Mouse (Mus musculus) fat pad, adult 2 months (tissue): ENCODE data around the gene Plin5.

ENCODE experiments used
- DNase-seq: peaks from one replicate; pipeline ENCODE4 v3.0.0-alpha.2; 2011; ENCODE audit warnings: low read depth, low spot score; ENCODE audit errors: extremely low read depth

Plin5 gene

GRCm38 (mm10) chr17:56117251-56117710, at the start of gene Plin5:
Gene Plin5 (minus strand): TSS chr17:56117596.
- DNase-seq, result no peak

- no peak for DNase-seq
Observed at GRCm38 (mm10) chr17:56165671-56166070, 48.3 kb upstream of the Plin5 start.

DNA sequence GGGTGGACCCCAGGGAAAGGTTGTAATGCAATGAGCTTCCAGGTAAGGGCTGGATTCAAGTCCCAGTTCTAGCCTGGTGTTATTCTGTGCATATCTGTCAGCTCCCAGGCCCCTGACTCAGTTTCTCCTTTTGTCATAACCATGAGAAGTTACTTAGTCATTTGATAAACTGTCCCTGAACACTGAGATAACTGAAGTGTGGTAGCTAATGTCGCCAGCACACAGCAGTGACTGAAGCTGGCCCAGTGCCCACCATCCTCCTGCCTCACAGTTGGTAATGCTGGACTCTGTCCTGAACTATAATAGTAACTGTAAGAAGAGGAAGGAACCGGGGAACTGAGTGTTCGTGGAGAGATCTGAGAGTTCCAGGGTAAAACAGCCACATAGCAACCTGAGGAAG, 47.1 kb upstream of the Plin5 start:
- no peak for DNase-seq

- DNase-seq, result no peak
Observed at GRCm38 (mm10) chr17:56163523-56164102, 46.2 kb upstream of the Plin5 start.

- DNase-seq, result peak; percentile 25
Observed at GRCm38 (mm10) chr17:56162231-56162774, 44.9 kb upstream of the Plin5 start, which contains the start of gene Tnfaip8l1. Gene Tnfaip8l1 (plus strand): TSS chr17:56162477.

GRCm38 (mm10) chr17:56159729-56160128, 42.3 kb upstream of the Plin5 start:
- DNase-seq, result no peak

- peak; percentile 34 for DNase-seq
Observed at GRCm38 (mm10) chr17:56153643-56154042, 36.2 kb upstream of the Plin5 start.

GRCm38 (mm10) chr17:56149897-56150296, 32.5 kb upstream of the Plin5 start:
- DNase-seq, result no peak

- DNase-seq, result no peak
Observed at GRCm38 (mm10) chr17:56148790-56149618, 31.6 kb upstream of the Plin5 start.

GRCm38 (mm10) chr17:56148280-56148679, 30.9 kb upstream of the Plin5 start:
- DNase-seq, result no peak

GRCm38 (mm10) chr17:56147420-56147819, 30.0 kb upstream of the Plin5 start:
- DNase-seq, result no peak

GRCm38 (mm10) chr17:56146131-56146530, 28.7 kb upstream of the Plin5 start:
- DNase-seq, result no peak

- DNase-seq, result no peak
Observed at GRCm38 (mm10) chr17:56144546-56144945, 27.1 kb upstream of the Plin5 start.

DNA sequence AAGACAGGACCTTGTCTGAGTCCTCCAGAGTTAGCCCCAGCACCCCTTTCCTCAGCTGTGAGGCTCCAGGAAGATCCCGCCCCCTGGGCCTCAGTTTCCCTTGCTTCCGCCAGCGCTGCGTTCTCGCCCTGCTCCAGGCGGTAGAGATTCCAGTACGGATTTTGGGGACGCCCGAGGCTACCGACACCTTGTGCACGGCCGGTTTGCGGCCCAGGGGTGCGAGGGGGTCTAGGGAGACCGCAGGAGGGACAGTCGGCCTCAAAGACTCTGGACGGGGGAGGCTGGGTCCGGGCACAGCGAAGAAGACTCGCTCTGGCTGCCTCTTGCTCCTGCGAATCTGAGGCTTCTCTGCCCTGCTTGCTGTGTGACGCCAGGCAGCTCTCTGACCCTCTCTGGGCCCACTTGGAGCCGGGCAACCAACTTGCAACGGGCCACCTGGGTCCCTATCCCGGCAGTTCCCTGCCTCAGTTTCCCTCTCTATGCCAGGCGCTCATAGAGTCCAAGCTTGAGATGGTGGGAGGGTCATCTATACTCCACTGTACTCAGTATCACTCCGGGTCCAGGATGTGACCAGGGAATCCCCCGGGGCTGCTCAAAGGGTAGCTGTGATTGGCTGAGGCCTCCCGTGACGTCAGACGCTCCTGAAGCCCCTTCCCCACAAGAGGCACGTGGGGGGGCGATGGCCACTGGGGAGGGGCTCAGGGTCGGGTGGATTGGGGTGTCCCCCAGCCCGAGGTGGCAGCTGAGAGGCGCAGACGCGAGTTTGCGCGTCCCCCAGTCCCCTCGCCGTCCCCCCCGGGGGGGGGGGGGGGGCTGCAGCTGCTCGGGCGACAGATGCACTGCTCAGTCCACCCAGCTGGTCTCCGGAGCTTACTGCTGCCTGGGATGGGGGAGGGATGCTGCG, 24.6 kb upstream of the Plin5 start:
- no peak for DNase-seq

- DNase-seq, result no peak
Observed at GRCm38 (mm10) chr17:56139858-56140595, 22.6 kb upstream of the Plin5 start, which contains the start of gene Sema6b. Gene Sema6b (minus strand): TSS chr17:56140343.

DNA sequence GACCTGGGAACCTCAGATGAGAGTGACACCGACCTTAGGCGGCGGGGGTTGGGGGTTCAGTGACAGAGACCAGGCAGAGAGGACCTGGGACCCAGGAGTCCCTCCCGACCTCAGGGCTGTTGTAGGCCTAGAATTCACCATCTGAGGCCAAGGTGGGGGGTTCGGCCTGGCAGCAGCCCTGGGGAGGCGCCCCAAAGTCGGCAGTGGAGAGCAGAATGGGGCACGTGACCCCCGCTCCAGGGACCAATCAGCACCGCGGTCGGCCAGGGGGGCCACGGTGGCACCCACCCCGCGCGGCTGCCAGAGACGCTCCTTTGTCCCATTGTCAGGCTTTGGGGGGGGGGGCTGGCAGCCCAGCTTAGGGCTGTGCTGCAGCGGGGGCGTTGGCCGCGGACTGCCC, 22.0 kb upstream of the Plin5 start:
- DNase-seq, result no peak

DNA sequence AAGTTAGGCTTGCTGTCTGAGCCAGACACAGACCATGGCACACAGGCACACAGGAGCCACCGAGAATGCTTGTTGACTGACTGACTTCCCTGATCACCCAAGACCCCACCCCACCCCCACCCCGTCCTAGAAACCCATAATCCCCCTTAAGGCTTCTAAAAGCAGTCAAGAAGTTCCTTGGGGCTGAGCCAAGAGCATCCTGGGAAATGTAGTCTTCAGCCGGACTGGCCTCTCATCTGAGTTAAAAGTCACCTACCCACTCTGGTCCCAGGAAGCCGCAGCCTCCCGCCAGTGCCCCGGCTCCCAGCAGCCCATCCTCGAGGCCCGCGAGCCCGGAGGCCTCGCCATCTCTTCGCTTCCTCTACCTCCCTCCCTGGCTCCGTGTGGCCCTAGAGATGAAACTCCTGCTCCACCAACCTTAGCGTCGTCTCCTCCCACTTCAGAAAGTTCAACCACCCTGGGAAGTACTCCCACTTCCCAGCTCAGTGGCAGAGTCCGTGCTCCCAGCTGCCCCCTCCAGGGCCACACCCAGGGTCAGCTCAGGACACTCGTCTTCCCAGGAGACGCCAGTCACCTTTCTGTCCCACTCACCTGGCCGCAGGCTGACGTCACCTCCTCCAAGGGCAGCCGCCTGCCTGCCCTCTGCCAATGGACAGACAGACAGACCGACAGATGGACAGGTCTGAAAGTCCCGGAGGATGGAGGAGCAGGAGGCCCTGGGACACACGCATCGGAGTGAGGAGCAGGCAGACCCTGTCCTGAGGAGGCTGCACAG, 20.6 kb upstream of the Plin5 start:
- DNase-seq, result no peak

DNA sequence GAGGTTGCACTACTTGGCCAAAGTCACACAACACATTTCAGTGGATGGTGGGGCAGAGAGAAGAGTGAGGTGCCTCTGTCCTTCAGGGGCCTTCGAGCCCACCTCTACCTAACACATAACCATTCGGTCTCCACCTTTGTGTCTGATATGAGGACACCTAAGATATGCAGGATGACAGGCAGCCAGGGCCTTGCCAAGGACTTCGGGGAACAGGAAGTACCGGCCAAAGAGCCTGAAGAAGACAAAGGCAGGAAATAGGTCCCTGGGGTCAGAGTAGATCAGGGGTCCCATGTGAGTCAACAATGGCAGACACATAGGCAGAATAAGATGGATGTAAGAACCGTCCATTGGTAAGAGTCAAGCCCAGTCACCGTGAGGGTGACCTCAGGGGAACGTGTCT, 19.2 kb upstream of the Plin5 start:
- DNase-seq, result no peak

- no peak for DNase-seq
Observed at GRCm38 (mm10) chr17:56134463-56134971, 17.1 kb upstream of the Plin5 start.
